In genomic region chr3:127929921-127930320, GRCm38 (mm10) we compare ENCODE assay signal across 9 mouse cellular contexts. TPM values are rescaled to one million over a fixed set of nuclear protein-coding genes. Genes with fewer than 3 reads are reported as not detected.
A peak's percentile ranks its signal among the peaks of the same experiment; 100 is the strongest.
DNase-seq lines count a peak whose midpoint lies in the region; ATAC-seq and TF ChIP-seq lines count a peak whose summit lies in the region.
"Had no signal": no experiment of that assay in that cellular context is flagged by ENCODE, and none has a peak within 500 bp of the region (broad histone marks: within the 10 kb centered on the region; RNA-seq: fewer than 3 reads in every experiment).

No protein-coding gene starts in this region.

- H3K4me3 ChIP-seq in kidney, embryonic 14.5 days (ENCODE audit: low read length): no peak overlapping the region
- H3K4me3 ChIP-seq in heart, embryonic 15.5 days: no peak overlapping the region
- H3K4me3 ChIP-seq in liver, embryonic 16.5 days (ENCODE audit: low read depth, low read length): peak overlapping the region; percentile 62
- no peak overlapping the region for H3K4me3 ChIP-seq in midbrain, postnatal 0 days (ENCODE audit: low read depth, low read length)
- H3K4me3 ChIP-seq in forebrain, embryonic 16.5 days (replicated peaks; ENCODE audit: low read length): no peak overlapping the region

- 61% methylated on average over 9 of the region's 9 CpGs for WGBS in kidney, embryonic 14.5 days
- 41% methylated on average over 9 of the region's 9 CpGs for WGBS in heart, embryonic 15.5 days
- WGBS in liver, embryonic 16.5 days (ENCODE audit: insufficient replicate concordance): 36% methylated on average over 9 of the region's 9 CpGs
- 82% methylated on average over 9 of the region's 9 CpGs for WGBS in midbrain, postnatal 0 days
- WGBS in forebrain, embryonic 16.5 days: 76% methylated on average over 9 of the region's 9 CpGs

- no peak overlapping the region for H3K27ac ChIP-seq in kidney, embryonic 14.5 days (ENCODE audit: low read depth, low read length)
- peak overlapping the region; percentile 25 for H3K27ac ChIP-seq in heart, embryonic 15.5 days
- peak overlapping the region; percentile 100 for H3K27ac ChIP-seq in liver, embryonic 16.5 days (ENCODE audit: low read length)
- no peak overlapping the region for H3K27ac ChIP-seq in midbrain, postnatal 0 days (ENCODE audit: low read depth, low read length)
- H3K27ac ChIP-seq in forebrain, embryonic 16.5 days (ENCODE audit: low read length): no peak overlapping the region

- no peaks in the 10 kb centered on the region for H3K9me3 ChIP-seq in kidney, embryonic 14.5 days (ENCODE audit: control insufficient read depth, low read length)
- H3K9me3 ChIP-seq in heart, embryonic 15.5 days (replicated peaks): no peaks in the 10 kb centered on the region
- H3K9me3 ChIP-seq in liver, embryonic 16.5 days (replicated peaks; ENCODE audit: control insufficient read depth, low read length): no peaks in the 10 kb centered on the region
- H3K9me3 ChIP-seq in midbrain, postnatal 0 days (ENCODE audit: low read length): no peaks in the 10 kb centered on the region
- no peaks in the 10 kb centered on the region for H3K9me3 ChIP-seq in forebrain, embryonic 16.5 days (ENCODE audit: control insufficient read depth, low read length)

- no peak overlapping the region for H3K9ac ChIP-seq in kidney, embryonic 14.5 days (ENCODE audit: low read depth, low read length)
- H3K9ac ChIP-seq in heart, embryonic 15.5 days: no peak overlapping the region
- H3K9ac ChIP-seq in liver, embryonic 16.5 days (ENCODE audit: low read depth, low read length): peak overlapping the region; percentile 67
- no peak overlapping the region for H3K9ac ChIP-seq in midbrain, postnatal 0 days (replicated peaks; ENCODE audit: low read length, poor library complexity, severe bottlenecking)
- no peak overlapping the region for H3K9ac ChIP-seq in forebrain, embryonic 16.5 days (replicated peaks; ENCODE audit: low read depth, low read length)

- H3K4me2 ChIP-seq in kidney, embryonic 14.5 days (replicated peaks; ENCODE audit: low read depth, low read length): no peak overlapping the region
- H3K4me2 ChIP-seq in heart, embryonic 15.5 days: 0 out of 2 replicates have a peak overlapping the region, but pooled peaks have one; percentile 6
- peak overlapping the region; percentile 74 for H3K4me2 ChIP-seq in liver, embryonic 16.5 days (ENCODE audit: low read depth, low read length)
- no peak overlapping the region for H3K4me2 ChIP-seq in midbrain, postnatal 0 days (ENCODE audit: low read depth, low read length, poor library complexity, severe bottlenecking)
- no peak overlapping the region for H3K4me2 ChIP-seq in forebrain, embryonic 16.5 days (ENCODE audit: low read length)

- H3K27me3 ChIP-seq in kidney, embryonic 14.5 days (ENCODE audit: control insufficient read depth, insufficient read depth, low read length): no peaks in the 10 kb centered on the region
- no peaks in the 10 kb centered on the region for H3K27me3 ChIP-seq in heart, embryonic 15.5 days
- no peaks in the 10 kb centered on the region for H3K27me3 ChIP-seq in liver, embryonic 16.5 days (ENCODE audit: control insufficient read depth, insufficient read depth, low read depth, low read length)
- H3K27me3 ChIP-seq in midbrain, postnatal 0 days (ENCODE audit: insufficient read depth, low read length): no peaks in the 10 kb centered on the region
- H3K27me3 ChIP-seq in forebrain, embryonic 16.5 days (replicated peaks; ENCODE audit: control insufficient read depth, insufficient read depth, low read length): no peaks in the 10 kb centered on the region

- ATAC-seq in kidney, embryonic 14.5 days (ENCODE audit: low FRiP score, low TSS enrichment): no peak
- ATAC-seq in heart, embryonic 15.5 days (replicated peaks; ENCODE audit: insufficient number of reproducible peaks, insufficient read depth, low FRiP score, low read depth): peak; percentile 81
- ATAC-seq in liver, embryonic 16.5 days (ENCODE audit: low read depth): peak; percentile 59
- no peak for ATAC-seq in midbrain, postnatal 0 days (ENCODE audit: low FRiP score)
- ATAC-seq in forebrain, embryonic 16.5 days: no peak

- no peaks in the 10 kb centered on the region for H3K4me1 ChIP-seq in kidney, embryonic 14.5 days (ENCODE audit: control insufficient read depth, insufficient read depth, low read length)
- H3K4me1 ChIP-seq in heart, embryonic 15.5 days (replicated peaks): 0 out of 2 replicates have a peak, but pooled peaks cover 10% of the 10 kb centered on the region
- H3K4me1 ChIP-seq in liver, embryonic 16.5 days (ENCODE audit: control insufficient read depth, low read depth, low read length): peaks cover 32% of the 10 kb centered on the region
- H3K4me1 ChIP-seq in midbrain, postnatal 0 days (ENCODE audit: insufficient read depth, low read length): no peaks in the 10 kb centered on the region
- H3K4me1 ChIP-seq in forebrain, embryonic 16.5 days (replicated peaks; ENCODE audit: control insufficient read depth, insufficient read depth, low read length): no peaks in the 10 kb centered on the region

- TF ChIP-seq CTCF in midbrain, postnatal 0 days (IDR thresholded peaks at IDR 0.05): no peak

- DNase-seq in kidney, adult 9 months: peak; percentile 9
- peak; percentile 38 for DNase-seq in urinary bladder, postnatal 25 days (ENCODE audit: low spot score)
- no peak for DNase-seq in cerebellum, postnatal 25 days
- no peak for DNase-seq in midbrain, postnatal 0 days (ENCODE audit: low spot score)
- DNase-seq: cerebellum, postnatal 36 days had no signal

- H3K36me3 ChIP-seq in kidney, embryonic 14.5 days (ENCODE audit: control insufficient read depth, insufficient read depth, low read length): no peaks in the 10 kb centered on the region
- no peaks in the 10 kb centered on the region for H3K36me3 ChIP-seq in heart, embryonic 15.5 days
- no peaks in the 10 kb centered on the region for H3K36me3 ChIP-seq in liver, embryonic 16.5 days (ENCODE audit: control insufficient read depth, insufficient read depth)
- H3K36me3 ChIP-seq in midbrain, postnatal 0 days (ENCODE audit: insufficient read depth, low read length): no peaks in the 10 kb centered on the region
- no peaks in the 10 kb centered on the region for H3K36me3 ChIP-seq in forebrain, embryonic 16.5 days (ENCODE audit: control insufficient read depth, insufficient read depth)

RNA-seq across cellular contexts. Expression of gene Fam241a, which starts 33.8 kb away (rescaled TPM):
- 5.8 and 6.7 TPM in 2 replicates for polyA plus RNA-seq in kidney, embryonic 14.5 days (2014; fragmentation: Nextera tagmentation; extraction: Ambion mirVana)
- polyA plus RNA-seq in heart, embryonic 15.5 days (2015; fragmentation: Nextera tagmentation; extraction: Ambion mirVana): 7.4 and 8.0 TPM in 2 replicates
- polyA plus RNA-seq in liver, embryonic 16.5 days (2015; fragmentation: Nextera tagmentation; extraction: Ambion mirVana): 30.8 and 32.7 TPM in 2 replicates
- 4.7 and 8.7 TPM in 2 replicates for total RNA-seq in midbrain, postnatal 0 days (2014; rRNA removed)
- 6.6 and 7.9 TPM in 2 replicates for polyA plus RNA-seq in midbrain, postnatal 0 days (2015; fragmentation: Nextera tagmentation; extraction: Ambion mirVana)
- 10.2 and 10.5 TPM in 2 replicates for polyA plus RNA-seq in forebrain, embryonic 16.5 days (2015; fragmentation: Nextera tagmentation; extraction: Ambion mirVana)

Comparison
In these comparisons a context has a peak if more than half of its experiments do, and no peak if none do; other contexts are left out.
1. DNase-seq: peak in kidney, adult 9 months (single experiment) and urinary bladder, postnatal 25 days (single experiment); none in cerebellum, postnatal 25 days (0 of 2) and midbrain, postnatal 0 days (single experiment).
2. ATAC-seq: peak in heart, embryonic 15.5 days (single experiment) and liver, embryonic 16.5 days (single experiment); none in kidney, embryonic 14.5 days (single experiment), midbrain, postnatal 0 days (single experiment) and forebrain, embryonic 16.5 days (single experiment).
3. H3K27ac ChIP-seq: peak in heart, embryonic 15.5 days (single experiment) and liver, embryonic 16.5 days (single experiment); none in kidney, embryonic 14.5 days (single experiment), midbrain, postnatal 0 days (single experiment) and forebrain, embryonic 16.5 days (single experiment).
4. H3K4me2 ChIP-seq: peak in heart, embryonic 15.5 days (single experiment) and liver, embryonic 16.5 days (single experiment); none in kidney, embryonic 14.5 days (single experiment), midbrain, postnatal 0 days (single experiment) and forebrain, embryonic 16.5 days (single experiment).